Mouse (Mus musculus) urinary bladder, adult 2 months (tissue): ENCODE results near the gene Pdcd1lg2. TPM values are rescaled to one million over a fixed set of nuclear protein-coding genes. Genes with fewer than 3 reads are reported as not detected.

Experiments
- DNase-seq: peaks from one replicate; pipeline ENCODE4 v3.0.0; 2022; ENCODE audit warnings: low spot score
- polyA plus RNA-seq: library from polyadenylated mRNA; depleted of rRNA; stranded (reverse); fragments of >200 nt; gene quantifications from 2 replicates; pipeline ENCODE4 v1.2.3, GENCODE M21; 2012

The Pdcd1lg2 gene
- polyA plus RNA-seq, 1 experiment = 0.12 TPM

GRCm38 (mm10) chr19:29418661-29419115, 8.0 kb downstream of the Pdcd1lg2 start:
- no peak for DNase-seq

- DNase-seq = no peak
These were observed 8.8 kb downstream of the Pdcd1lg2 start for GRCm38 (mm10) chr19:29419506-29419905.

GRCm38 (mm10) chr19:29419946-29420345, 9.2 kb downstream of the Pdcd1lg2 start:
- no peak for DNase-seq

- no peak for DNase-seq
These were observed 9.7 kb downstream of the Pdcd1lg2 start for GRCm38 (mm10) chr19:29420397-29420796.

- no peak for DNase-seq
These were observed 11.4 kb downstream of the Pdcd1lg2 start for GRCm38 (mm10) chr19:29422013-29422645.

GRCm38 (mm10) chr19:29422796-29423195, 12.1 kb downstream of the Pdcd1lg2 start:
- DNase-seq = no peak

GRCm38 (mm10) chr19:29430516-29430915, 19.8 kb downstream of the Pdcd1lg2 start:
- DNase-seq = no peak

GRCm38 (mm10) chr19:29430953-29431352, 20.2 kb downstream of the Pdcd1lg2 start:
- DNase-seq = no peak

GRCm38 (mm10) chr19:29436793-29437479, 26.2 kb downstream of the Pdcd1lg2 start:
- no peak for DNase-seq

GRCm38 (mm10) chr19:29437849-29438248, 27.1 kb downstream of the Pdcd1lg2 start:
- DNase-seq = no peak

- no peak for DNase-seq
These were observed 28.5 kb downstream of the Pdcd1lg2 start for GRCm38 (mm10) chr19:29439242-29439641.

GRCm38 (mm10) chr19:29442492-29442891, 31.8 kb downstream of the Pdcd1lg2 start:
- DNase-seq = no peak

GRCm38 (mm10) chr19:29444364-29444763, 33.6 kb downstream of the Pdcd1lg2 start:
- no peak for DNase-seq

- DNase-seq = no peak
These were observed 37.7 kb downstream of the Pdcd1lg2 start for GRCm38 (mm10) chr19:29448373-29448772.

GRCm38 (mm10) chr19:29450376-29450775, 39.7 kb downstream of the Pdcd1lg2 start:
- DNase-seq = no peak

GRCm38 (mm10) chr19:29454141-29454601, 43.5 kb downstream of the Pdcd1lg2 start:
- no peak for DNase-seq

- DNase-seq = no peak
These were observed 44.4 kb downstream of the Pdcd1lg2 start for GRCm38 (mm10) chr19:29455156-29455555.

GRCm38 (mm10) chr19:29457982-29458381, 47.3 kb downstream of the Pdcd1lg2 start:
- DNase-seq = no peak

- DNase-seq = no peak
These were observed 51.7 kb downstream of the Pdcd1lg2 start for GRCm38 (mm10) chr19:29462462-29462861.

- no peak for DNase-seq
These were observed 53.1 kb downstream of the Pdcd1lg2 start for GRCm38 (mm10) chr19:29463645-29464395.

- DNase-seq = no peak
These were observed 56.1 kb downstream of the Pdcd1lg2 start for GRCm38 (mm10) chr19:29466819-29467218.

- no peak for DNase-seq
These were observed 58.4 kb downstream of the Pdcd1lg2 start for GRCm38 (mm10) chr19:29468941-29469685.
